Mouse (Mus musculus): ENCODE data around the gene Slc38a3.

Slc38a3 gene

GRCm38 (mm10) chr9:107618098-107618497, 51.2 kb downstream of the Slc38a3 start:
- no peak for DNase-seq (ENCODE audit: low spot score)

- no peak for DNase-seq (ENCODE audit: low spot score)
These were observed 51.9 kb downstream of the Slc38a3 start for GRCm38 (mm10) chr9:107617461-107617860.

- DNase-seq (ENCODE audit: low spot score): no peak
These were observed 54.3 kb downstream of the Slc38a3 start for GRCm38 (mm10) chr9:107615035-107615434.

- no peak for DNase-seq (ENCODE audit: low spot score)
These were observed 56.3 kb downstream of the Slc38a3 start for GRCm38 (mm10) chr9:107612945-107613569.

GRCm38 (mm10) chr9:107612191-107612944, 57.0 kb downstream of the Slc38a3 start:
- peak; percentile 95 for DNase-seq (ENCODE audit: low spot score)

- no peak for DNase-seq (ENCODE audit: low spot score)
These were observed 57.7 kb downstream of the Slc38a3 start for GRCm38 (mm10) chr9:107611456-107612190.

- no peak for DNase-seq (ENCODE audit: low spot score)
These were observed 59.9 kb downstream of the Slc38a3 start for GRCm38 (mm10) chr9:107609433-107609830.

GRCm38 (mm10) chr9:107608741-107609432, 60.4 kb downstream of the Slc38a3 start, which contains the start of gene Sema3b:
Gene Sema3b, minus strand, starts transcription at chr9:107609229.
- DNase-seq (ENCODE audit: low spot score): no peak

GRCm38 (mm10) chr9:107607653-107608245, 61.6 kb downstream of the Slc38a3 start:
- no peak for DNase-seq (ENCODE audit: low spot score)

- no peak for DNase-seq (ENCODE audit: low spot score)
These were observed 62.3 kb downstream of the Slc38a3 start for GRCm38 (mm10) chr9:107607036-107607435.

- no peak for DNase-seq (ENCODE audit: low spot score)
These were observed 62.7 kb downstream of the Slc38a3 start for GRCm38 (mm10) chr9:107606591-107606990.

- DNase-seq (ENCODE audit: low spot score): peak; percentile 56
These were observed 64.2 kb downstream of the Slc38a3 start for GRCm38 (mm10) chr9:107605041-107605661.

GRCm38 (mm10) chr9:107603251-107603650, 66.1 kb downstream of the Slc38a3 start:
- DNase-seq (ENCODE audit: low spot score): no peak

GRCm38 (mm10) chr9:107602068-107602648, 67.2 kb downstream of the Slc38a3 start:
- DNase-seq (ENCODE audit: low spot score): peak; percentile 67

GRCm38 (mm10) chr9:107601275-107601674, 68.1 kb downstream of the Slc38a3 start:
- DNase-seq (ENCODE audit: low spot score): no peak

- no peak for DNase-seq (ENCODE audit: low spot score)
These were observed 68.6 kb downstream of the Slc38a3 start for GRCm38 (mm10) chr9:107600745-107601144.
